Mouse (Mus musculus) left cerebral cortex, postnatal 25 days (tissue): ENCODE measurements around the gene Stard13. TPM values are rescaled to one million over a fixed set of nuclear protein-coding genes. Genes with fewer than 3 reads are reported as not detected.
A peak's percentile ranks its signal among the peaks of the same experiment; 100 is the strongest.

Source experiments
- DNase-seq, 2 experiments: peaks; one replicate each; pipeline ENCODE4 v3.0.0; 2022; ENCODE audit warnings: low spot score in 2 of 2, mixed read lengths in 1 of 2
- intact Hi-C: fragments of 180-260 bp; cut with DNase I; formaldehyde crosslinking; loops from one replicate; pipeline ENCODE4 v1.15.1; 2025
- total RNA-seq, 2 experiments: library from RNA; stranded (reverse); gene quantifications; 2 replicates each; pipeline ENCODE4 v1.2.3; 2021

Stard13 gene
- total RNA-seq = 10 to 100 TPM; 11.1 to 11.7 TPM

DNA sequence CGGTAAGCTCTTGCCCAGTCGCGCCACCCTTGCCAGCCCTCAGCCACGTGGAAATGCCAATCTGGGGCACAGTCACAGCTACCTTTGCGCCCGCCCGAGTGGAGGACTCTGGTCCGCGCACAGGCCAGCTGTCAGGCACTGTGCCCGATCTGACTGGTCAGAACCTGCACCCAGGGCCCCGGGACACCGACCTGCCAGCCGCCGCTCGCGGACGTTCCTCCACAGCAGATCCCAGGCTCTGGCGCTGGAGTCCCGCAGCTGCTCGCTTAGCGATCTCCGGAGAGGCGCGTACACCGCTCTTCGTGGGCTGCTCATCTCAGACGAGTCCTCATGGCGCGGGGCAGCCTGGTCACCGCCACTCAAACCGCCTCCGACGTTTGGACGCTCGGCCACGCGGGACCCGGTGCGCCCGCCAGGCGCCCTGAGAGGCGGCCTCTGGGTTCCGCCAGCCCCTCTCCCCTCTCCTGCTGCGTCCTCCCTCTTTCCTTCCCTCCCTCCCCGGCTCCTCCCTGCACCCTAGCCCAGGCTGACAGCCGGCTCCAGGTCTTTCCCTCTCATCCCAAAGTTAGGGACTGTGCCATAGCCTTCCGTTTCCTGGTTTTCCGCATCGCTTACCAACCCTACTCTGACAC lies at the start of gene Stard13:
Gene Stard13 (minus strand): TSS at position 437 of the 632 bp plus-strand sequence.
- intact Hi-C loops = loop anchor here (5.0 kb wide), 1 partner anchor 91 kb away; no protein-coding TSS in a partner anchor
- peak; percentile 16 to 44 for DNase-seq

DNA sequence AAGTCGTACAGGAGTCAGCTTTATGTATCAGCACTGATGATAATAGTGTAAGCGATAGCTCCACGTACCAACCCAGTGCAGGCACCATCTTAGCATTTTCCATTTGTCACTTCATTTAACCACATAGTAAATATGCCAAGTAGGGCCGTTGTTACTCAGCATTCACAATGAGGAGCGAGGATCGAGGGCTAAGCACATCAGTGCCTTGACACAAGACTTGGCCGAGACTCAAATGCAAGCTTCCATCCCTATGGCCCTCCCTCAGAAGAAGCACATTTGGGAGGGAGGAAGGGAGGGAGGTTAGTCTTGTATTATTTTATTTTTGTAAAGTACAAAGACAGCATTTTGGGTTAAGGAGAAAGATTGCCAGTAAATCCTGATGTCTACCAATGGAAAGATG lies 45.9 kb upstream of the Stard13 start:
- intact Hi-C loops = no loop called here
- no peak for DNase-seq

DNA sequence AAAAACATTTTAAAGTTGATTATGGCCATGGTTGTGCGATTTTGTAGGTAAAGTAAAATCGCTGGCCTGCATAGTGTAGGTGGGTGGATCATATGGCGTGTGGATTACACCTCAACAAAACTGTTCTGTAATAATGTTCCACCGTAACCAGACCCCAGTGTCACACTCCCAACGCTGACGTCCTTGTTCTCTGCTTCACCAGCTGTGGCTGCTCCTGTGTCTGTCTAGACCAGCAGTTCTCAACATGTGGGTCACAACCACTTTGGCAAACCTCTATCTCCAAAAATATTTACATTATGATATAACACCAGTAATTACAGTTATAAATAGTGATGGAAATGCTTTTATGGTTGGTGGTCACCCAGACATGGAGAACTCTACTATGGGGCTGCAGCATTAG lies 44.3 kb upstream of the Stard13 start:
- intact Hi-C loops = no loop called here
- no peak for DNase-seq

DNA sequence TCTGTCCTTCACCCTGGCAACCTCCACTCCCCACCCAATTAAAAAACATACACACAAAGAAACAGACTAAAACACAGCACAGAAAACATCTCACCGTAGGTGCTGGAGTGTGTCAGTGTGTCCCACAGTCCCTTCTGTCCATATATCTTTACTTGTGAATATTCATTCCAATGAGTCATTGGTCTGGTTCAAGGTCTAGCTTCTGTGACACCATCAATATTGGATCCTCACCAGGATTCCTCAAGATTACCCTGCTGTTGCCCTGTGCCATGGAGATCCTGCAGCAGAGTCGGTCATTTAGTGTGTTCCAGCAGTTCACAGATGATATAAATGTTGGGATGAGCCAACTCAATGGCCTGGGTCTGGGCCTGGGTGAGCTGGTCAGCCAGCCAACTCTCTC lies 42.4 kb upstream of the Stard13 start:
- DNase-seq = no peak
- intact Hi-C loops = no loop called here

DNA sequence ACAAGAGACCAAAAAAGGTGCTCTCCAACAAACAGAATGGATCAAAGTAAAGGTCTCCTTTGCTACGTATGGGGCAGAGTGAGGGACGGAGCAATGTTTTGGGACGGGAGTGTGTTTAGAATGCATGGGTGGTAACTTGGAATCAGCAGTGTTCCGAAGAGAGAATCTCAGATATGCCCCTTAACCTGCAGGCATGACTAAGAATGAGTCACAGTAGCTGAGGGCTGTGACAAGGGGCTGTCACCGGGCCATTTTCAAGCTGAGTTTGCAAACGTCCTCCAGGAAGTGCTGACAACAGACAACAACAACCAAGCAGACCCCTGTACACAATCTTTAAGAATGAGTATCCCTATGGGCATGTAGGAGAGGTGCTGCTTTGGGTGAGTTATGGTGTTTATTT lies 40.6 kb upstream of the Stard13 start:
- intact Hi-C loops = no loop called here
- DNase-seq = no peak

DNA sequence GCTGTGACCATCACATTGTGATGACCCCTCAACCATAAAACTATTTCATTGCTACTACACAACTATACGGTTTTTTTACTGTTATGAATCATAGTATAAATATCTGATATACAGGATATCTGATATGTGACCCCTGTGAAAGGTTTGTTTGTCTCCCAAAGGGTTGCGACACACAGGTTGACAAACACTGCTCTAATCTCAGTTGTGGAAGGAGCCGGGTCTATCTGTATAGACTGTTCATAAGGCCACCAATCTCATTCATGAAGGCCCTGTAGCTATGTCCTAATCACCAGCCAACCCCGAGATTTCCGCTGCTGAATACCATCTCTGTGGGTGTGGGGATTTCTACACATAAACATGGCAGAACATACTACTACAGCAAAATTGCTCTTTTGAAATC lies 37.2 kb upstream of the Stard13 start:
- intact Hi-C loops = no loop called here
- DNase-seq = no peak

DNA sequence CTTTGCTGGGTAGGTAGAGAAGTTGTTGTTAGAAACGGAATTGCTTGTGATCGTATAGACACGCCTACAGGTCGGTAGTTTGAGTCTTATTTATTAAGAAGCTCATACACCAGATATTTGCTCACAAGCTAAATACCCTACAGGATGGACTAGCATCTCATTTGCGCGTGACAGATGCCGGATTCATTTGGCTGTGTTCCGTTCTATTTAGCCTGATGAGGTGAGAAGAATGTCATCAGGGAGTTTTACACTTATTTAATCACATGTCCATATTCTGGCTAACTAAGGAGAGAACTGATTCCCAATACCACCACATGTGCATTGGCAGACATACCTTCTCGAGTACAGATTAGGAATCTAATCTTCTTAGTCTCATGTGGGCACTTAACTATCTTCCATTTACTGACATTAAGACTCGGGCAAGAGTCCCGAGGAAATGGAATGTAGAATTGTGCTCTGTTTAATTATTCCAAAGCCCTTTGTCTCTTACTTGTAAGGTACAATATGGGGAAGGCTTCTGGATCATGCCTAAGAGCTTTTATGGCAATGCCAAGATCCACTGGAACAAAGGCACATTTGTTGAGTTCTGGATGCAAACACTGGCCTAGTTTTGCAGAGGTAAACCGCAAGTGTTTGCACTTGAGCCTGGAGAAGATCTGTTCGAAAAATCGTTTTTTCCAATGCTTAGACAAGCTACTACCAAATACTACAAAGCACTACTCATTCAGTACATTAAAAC lies 33.4 kb upstream of the Stard13 start:
- DNase-seq = no peak
- intact Hi-C loops = no loop called here

DNA sequence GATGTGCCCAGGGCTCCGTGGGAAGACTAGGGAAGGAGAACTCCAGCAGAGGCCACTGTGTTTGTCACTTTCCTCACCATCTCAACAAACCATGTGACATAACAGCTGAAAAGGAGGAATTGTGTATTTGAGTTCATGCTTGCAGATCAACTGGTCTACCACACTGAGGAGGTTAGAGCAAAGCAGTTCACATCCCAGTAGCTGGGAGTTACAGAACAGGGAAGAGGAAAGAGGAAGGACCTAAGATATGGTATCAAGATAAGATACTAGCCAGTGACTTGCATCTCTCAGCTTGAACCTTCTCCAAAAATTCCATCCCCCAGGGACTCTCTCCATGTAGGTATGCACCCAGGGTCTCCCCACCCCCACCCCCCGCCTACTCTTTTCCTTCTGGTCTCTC lies 27.9 kb upstream of the Stard13 start:
- no peak for DNase-seq
- intact Hi-C loops = no loop called here

DNA sequence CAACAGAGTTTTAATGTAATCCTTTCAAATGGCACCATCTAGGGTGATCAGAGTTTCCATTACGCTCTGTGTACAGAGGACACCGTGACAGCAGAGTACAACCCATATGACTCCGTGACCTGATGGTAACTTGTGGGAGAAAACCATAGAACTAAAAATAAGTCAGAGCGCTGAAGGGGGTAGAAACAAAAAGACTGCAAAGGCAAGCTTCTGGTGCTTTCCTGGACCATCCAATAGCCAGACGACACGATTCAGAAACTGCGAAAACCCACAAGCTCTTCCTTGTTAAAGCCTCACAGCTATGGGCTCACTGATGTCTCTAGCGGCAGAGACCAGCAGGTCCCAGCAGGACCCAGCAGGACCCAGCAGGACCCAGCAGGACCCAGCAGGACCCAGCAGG lies 18.6 kb upstream of the Stard13 start:
- peak in 1 of 2 experiments; percentile 11 for DNase-seq
- intact Hi-C loops = no loop called here

DNA sequence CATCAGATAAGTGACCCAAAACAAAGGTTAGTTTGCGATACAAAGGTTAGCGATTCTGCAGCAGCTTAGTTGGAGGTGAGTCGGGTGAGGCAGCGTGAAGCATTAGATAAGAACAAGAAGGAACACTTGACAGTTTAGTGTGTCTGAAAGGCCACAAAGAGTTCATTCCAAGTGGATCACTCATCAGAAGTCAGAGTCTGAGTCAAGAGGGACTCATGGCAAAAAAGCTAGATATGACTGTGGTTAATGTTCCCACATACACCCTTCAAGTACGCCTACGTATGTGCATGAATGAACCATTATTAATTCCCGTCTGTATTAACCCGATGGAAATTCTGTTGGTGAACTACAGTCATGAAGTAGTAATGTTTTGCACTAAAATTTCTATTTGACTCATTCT lies 18.0 kb upstream of the Stard13 start:
- no peak for DNase-seq
- intact Hi-C loops = no loop called here

DNA sequence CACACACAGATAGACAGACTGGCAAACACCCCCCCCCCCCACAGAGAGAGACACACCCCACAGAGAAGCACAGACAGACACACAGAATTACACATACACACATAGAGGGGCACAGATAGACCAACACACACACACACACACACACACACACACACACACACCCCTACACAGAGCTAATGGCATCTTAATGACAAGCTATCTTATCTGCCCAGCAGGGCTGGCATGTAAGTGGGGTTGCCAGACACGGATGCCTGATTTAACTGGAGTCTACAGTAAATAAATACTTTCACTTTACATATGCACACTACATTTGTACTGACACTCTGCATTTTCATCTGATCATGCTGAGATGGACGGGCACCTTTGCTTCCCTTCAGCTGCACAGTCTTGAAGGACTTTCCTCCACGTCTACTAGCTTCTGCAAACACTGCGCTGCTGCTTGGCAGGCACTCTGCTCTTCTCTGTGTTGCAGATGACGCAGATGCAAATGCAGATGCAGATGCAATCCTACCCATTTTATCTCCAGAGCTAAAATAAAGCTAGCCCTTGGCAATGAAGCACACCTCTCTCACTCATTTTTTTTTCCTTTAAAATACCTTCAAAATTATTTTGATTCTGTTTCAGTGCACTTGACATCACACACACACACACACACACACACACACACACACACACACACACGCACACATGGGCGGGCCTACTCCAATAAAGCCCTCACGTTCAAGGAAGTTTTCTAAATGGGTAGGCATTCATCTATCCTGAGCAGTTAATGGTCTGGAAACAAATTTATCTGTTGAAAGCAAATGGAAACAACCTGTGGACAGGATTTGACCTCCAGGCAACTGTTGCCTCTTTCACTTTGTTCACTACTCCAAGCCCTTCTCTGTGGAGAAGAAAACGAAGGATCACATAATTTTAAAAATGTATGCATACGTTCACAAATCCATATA lies 15.3 kb upstream of the Stard13 start:
- peak in 1 of 2 experiments; percentile 62 for DNase-seq
- intact Hi-C loops = no loop called here

DNA sequence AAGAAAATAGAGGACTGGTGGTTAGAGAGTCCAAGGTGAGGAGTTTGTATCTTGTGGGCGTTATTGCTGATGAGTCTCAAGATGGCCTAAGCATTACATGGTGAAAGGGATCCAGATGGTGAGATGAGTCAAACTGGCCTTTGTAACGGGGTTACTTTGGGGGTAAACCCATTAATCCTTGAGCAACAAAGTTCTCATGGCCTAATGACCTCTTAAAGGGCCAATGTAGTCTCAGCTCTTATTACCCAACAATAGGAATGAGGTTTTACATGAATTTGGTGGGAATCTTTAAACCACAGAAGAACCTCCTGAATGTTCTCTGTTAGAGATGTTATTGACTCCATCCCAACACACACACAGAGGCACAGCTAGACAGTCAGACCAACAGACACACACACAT lies 14.4 kb upstream of the Stard13 start:
- no peak for DNase-seq
- intact Hi-C loops = no loop called here

DNA sequence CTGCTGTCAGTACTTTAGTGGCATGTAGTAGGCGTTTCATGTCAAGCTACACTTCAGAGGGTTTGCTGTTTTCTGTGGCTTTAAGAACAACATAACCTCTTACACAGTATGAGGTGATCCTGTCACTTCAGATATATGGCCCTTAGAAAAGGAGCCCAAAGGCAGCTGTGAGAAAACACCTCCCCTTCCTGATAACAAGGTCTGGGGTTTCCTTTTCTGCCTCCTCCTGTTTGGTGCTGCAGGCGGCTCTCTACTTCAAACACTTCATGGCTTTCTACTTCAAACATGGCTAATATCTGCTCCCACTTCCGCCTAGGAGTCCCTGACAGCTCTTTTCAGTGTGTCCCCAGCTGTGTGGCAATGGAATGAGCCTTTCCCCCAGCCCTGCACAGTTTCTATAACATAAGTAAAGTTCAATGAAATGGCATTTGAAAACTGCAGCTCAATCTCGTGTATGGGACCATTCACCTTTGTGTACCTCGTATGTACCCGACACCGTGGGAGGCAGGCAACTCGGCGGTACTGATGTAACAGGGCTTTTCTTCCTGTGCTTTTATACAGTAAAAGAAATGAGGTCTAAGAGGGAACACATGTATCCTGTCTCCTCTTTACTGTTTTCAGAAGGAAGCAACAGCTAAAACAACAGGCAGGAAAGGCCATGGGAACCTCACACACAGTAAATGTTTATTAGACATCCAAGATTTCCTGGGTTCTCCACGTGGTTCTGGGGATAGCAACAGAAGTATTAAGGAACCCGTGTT lies 13.7 kb upstream of the Stard13 start:
- intact Hi-C loops = no loop called here
- DNase-seq = no peak

DNA sequence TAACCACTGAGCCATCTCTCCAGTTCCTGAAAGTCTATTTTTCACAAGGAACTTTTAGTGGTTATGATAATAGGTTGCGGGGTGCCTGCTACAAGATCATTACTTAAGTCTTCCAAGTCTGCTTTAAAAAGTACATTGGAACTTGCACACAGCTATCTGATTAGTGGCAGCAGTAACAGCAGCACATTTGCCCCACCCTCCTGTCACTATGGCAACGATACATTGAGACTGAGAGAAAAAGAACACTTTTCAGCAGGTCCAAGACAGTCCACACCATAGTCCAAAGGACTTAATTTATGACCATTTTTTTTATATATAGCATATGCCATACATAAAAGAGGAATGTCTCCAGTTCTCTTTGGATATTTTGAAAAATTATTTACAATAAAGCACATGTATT lies 12.7 kb upstream of the Stard13 start:
- intact Hi-C loops = no loop called here
- DNase-seq = no peak

DNA sequence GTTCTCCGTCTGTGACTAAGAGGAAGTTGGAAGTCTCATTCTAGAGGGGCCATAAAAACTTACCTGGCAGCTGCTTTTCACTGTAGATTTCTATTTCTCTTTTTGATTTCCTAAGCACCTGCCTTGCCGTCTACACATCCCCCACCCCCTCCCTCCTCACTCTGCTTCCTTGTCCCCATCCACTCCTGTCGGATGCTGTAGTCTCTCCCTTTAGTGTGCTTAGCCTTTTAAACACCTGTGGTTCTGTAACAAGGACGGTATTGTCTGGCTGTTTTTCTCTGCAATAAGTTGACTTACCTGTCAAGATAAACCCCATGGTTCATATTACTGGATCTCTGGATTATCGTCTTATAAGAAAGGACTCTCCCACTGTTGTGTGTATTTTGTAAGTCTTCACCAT lies 11.9 kb upstream of the Stard13 start:
- DNase-seq = no peak
- intact Hi-C loops = no loop called here

DNA sequence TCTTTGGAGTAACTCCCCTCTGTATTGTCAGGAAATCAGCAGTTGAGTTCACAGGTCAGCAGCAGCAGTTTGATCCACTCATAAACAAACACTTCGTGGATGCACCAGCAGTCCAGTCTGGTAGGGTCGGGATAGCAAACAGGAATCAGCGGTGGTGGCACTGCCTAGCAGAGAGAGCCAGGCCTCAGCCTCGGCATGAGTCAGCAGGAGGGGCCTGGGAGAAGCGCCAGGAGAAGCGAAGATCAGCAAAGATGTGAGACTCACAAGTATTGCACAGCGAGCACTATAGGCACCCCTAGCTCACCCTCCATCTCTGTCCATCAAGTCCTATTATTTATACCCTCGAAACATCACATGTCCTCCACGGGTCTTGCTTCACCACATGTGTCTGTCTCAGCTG lies 5.1 kb upstream of the Stard13 start:
- intact Hi-C loops = no loop called here
- no peak for DNase-seq

DNA sequence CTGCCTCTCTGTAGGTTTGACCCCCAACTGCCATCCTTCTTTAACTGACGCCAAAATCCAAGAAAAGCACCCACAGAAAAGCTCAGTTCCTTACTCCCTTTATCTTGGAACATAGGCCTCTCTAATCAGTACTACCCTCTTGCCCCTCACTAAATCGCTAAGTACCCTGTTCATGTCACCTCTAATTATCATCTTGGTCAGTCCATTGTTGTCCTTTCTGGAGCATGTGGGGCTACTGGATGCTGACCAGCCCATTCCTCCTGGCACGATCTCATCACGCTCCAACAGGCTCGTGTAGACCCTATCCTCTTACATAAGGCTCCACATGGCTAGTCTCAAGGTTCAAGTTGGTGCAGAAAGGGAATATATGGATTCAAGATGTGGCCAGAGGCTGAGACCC lies 2.8 kb upstream of the Stard13 start:
- intact Hi-C loops = no loop called here
- DNase-seq = no peak

DNA sequence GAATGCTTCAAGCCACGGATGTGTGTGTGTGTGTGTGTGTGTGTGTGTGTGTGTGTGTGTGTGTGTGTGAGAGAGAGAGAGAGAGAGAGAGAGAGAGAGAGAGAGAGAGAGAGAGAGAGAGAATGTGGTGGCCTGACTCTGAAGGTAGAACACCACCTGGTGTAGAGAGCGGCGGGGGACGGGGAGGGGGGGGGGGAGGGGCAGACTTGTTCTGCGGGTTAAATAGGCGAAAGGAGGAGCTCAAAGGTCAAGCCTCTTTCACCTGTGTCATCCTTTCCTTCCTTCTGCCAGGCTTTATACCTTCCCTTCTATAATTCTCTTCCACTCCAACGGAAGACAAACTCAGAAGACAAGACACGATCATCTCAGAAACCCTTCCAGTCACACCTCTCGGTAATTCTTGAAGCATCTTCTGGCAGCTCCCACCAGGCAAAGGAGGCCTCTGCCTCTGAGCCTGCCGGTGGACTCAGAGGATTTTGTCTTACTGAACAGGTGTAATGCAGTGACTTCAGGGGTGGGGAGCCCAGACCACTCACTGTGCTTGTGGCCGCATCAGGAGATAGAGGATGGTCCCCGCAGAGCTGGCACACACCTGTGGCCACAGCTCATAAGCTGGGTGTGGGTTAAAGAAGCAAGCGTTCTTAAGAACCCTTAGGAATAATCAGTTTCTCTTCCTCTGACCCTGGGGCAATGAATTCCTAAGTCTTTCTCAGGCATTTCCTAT lies 898 bp downstream of the Stard13 start:
- DNase-seq = no peak
- intact Hi-C loops = loop anchor here (5.0 kb wide), 1 partner anchor 90 kb away; no protein-coding TSS in a partner anchor

DNA sequence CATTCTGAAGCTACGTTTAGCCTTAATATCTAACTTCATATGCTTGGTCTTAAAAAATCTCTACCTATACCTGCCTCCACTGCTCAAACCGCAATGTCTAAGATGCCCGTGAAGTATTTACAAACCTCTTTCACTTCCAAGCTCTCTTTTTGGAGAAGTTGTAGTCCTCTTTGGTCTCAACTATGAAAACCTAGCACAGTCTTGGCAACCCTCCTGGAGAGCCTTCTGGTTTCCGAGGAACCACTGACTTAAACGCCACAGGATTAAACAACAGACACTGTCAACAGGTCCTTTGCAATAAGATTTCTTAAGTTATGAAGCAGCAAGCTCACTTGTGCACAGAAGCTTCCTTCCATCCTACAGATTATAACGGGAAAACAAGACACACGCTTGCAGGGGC lies 1.8 kb downstream of the Stard13 start:
- intact Hi-C loops = loop anchor here (5.0 kb wide), 1 partner anchor 90 kb away; no protein-coding TSS in a partner anchor
- DNase-seq = no peak
